Mouse (Mus musculus) embryo, embryonic 9.5 days (tissue): ENCODE data around the gene Wdcp.
"Not testable (repeated sequence)": the region's sequence is repeated elsewhere in the genome, so short reads cannot be mapped to it uniquely, and the experiment has no call there.

ENCODE experiments used
- DNase-seq: peaks from one replicate; pipeline ENCODE4 v3.0.0-alpha.2; 2017; ENCODE audit errors: extremely low spot score

Gene Wdcp

GRCm38 (mm10) chr12:4842890-4843597 is at the start of gene Wdcp:
Gene Wdcp, plus strand, starts transcription at chr12:4843303.
- peak; percentile 88 for DNase-seq

GRCm38 (mm10) chr12:4793718-4794117 is 49.4 kb upstream of the Wdcp start:
- DNase-seq = peak; percentile 9

- DNase-seq = not testable (repeated sequence)
Measured at GRCm38 (mm10) chr12:4797471-4797870, 45.6 kb upstream of the Wdcp start.

- no peak for DNase-seq
Measured at GRCm38 (mm10) chr12:4811036-4811435, 32.1 kb upstream of the Wdcp start.

GRCm38 (mm10) chr12:4811705-4812104 is 31.4 kb upstream of the Wdcp start:
- DNase-seq = no peak

GRCm38 (mm10) chr12:4813636-4814035 is 29.5 kb upstream of the Wdcp start:
- DNase-seq = no peak

GRCm38 (mm10) chr12:4816680-4817360 is 26.3 kb upstream of the Wdcp start:
- DNase-seq = peak; percentile 11

- DNase-seq = peak; percentile 98
Measured at GRCm38 (mm10) chr12:4817361-4818101, 25.6 kb upstream of the Wdcp start, which contains the start of gene Sf3b6. Gene Sf3b6, plus strand, starts transcription at chr12:4817544.

- no peak for DNase-seq
Measured at GRCm38 (mm10) chr12:4827256-4827655, 15.8 kb upstream of the Wdcp start.

GRCm38 (mm10) chr12:4836959-4837358 is 6.1 kb upstream of the Wdcp start:
- DNase-seq = no peak

GRCm38 (mm10) chr12:4840010-4840409 is 3.1 kb upstream of the Wdcp start:
- no peak for DNase-seq

GRCm38 (mm10) chr12:4840741-4841140 is 2.4 kb upstream of the Wdcp start:
- no peak for DNase-seq

- peak; percentile 83 for DNase-seq
Measured at GRCm38 (mm10) chr12:4841392-4841887, 1.7 kb upstream of the Wdcp start, which contains the start of gene Fkbp1b. Gene Fkbp1b, minus strand, starts transcription at chr12:4841591.

- no peak for DNase-seq
Measured at GRCm38 (mm10) chr12:4842456-4842855, 647 bp upstream of the Wdcp start.

GRCm38 (mm10) chr12:4843741-4844140 is 638 bp downstream of the Wdcp start:
- DNase-seq = peak; percentile 62

GRCm38 (mm10) chr12:4856160-4856559 is 13.1 kb downstream of the Wdcp start:
- DNase-seq = no peak

- no peak for DNase-seq
Measured at GRCm38 (mm10) chr12:4856834-4857233, 13.7 kb downstream of the Wdcp start.

GRCm38 (mm10) chr12:4859241-4859914 is 16.3 kb downstream of the Wdcp start:
- DNase-seq = no peak

- no peak for DNase-seq
Measured at GRCm38 (mm10) chr12:4862672-4863071, 19.6 kb downstream of the Wdcp start.

GRCm38 (mm10) chr12:4863654-4864337 is 20.7 kb downstream of the Wdcp start:
- DNase-seq = no peak

GRCm38 (mm10) chr12:4864338-4864690 is 21.2 kb downstream of the Wdcp start:
- DNase-seq = no peak
